Mouse (Mus musculus) cerebellum, adult 2 months (tissue): Measurements from ENCODE around the gene Rps6ka3. TPM values are rescaled to one million over a fixed set of nuclear protein-coding genes. Genes with fewer than 3 reads are reported as not detected.

Experiments
- DNase-seq, 2 experiments: peaks; one replicate each; pipeline ENCODE4 v3.0.0; 2021
- H3K27ac ChIP-seq: fragments of 200-500 bp; 2 replicates; pipeline ENCODE4 v1.5.1; 2012; ENCODE audit warnings: low read length, control low read depth, inconsistent platforms; ENCODE audit not compliant: insufficient read depth
- H3K27me3 ChIP-seq: fragments of 200-500 bp; 2 replicates; pipeline ENCODE4 v1.6.1; 2012; ENCODE audit warnings: inconsistent platforms, mild to moderate bottlenecking, low read length, moderate library complexity; ENCODE audit not compliant: control insufficient read depth, insufficient read depth
- H3K4me1 ChIP-seq: fragments of 200-500 bp; 2 replicates; pipeline ENCODE4 v1.6.1; 2011; ENCODE audit warnings: low read length; ENCODE audit not compliant: control insufficient read depth, insufficient read depth
- H3K4me3 ChIP-seq: fragments of 200-500 bp; replicated peaks from 2 replicates; pipeline ENCODE3; 2011; ENCODE audit warnings: mild to moderate bottlenecking, low read depth, low read length, control low read depth; ENCODE audit not compliant: insufficient read depth
- CTCF ChIP-seq: fragments of 200-500 bp; IDR thresholded peaks from 2 replicates; pipeline ENCODE4 v1.5.1; 2011; ENCODE audit warnings: low read depth, mild to moderate bottlenecking, control low read depth, low read length, moderate library complexity, borderline replicate concordance; ENCODE audit not compliant: insufficient read depth
- POLR2A ChIP-seq: fragments of 200-500 bp; IDR thresholded peaks from 2 replicates; pipeline ENCODE4 v1.6.1; 2011; ENCODE audit warnings: low read length, control low read depth, borderline replicate concordance; ENCODE audit not compliant: insufficient read depth
- WGBS: fragments of 180-500 bp; shearing (Covaris S2); methylation state at CpG from one replicate; pipeline ENCODE4 v1.1.7; 2018; 5-methylcytosine and 5-hydroxymethylcytosine counted together
- polyA plus RNA-seq: library from polyadenylated mRNA; depleted of rRNA; stranded (reverse); fragments of >200 nt; gene quantifications from 2 replicates; pipeline ENCODE4 v1.2.3, GENCODE M21; 2012

The Rps6ka3 gene
- polyA plus RNA-seq, 1 experiment = 20.6 TPM

DNA sequence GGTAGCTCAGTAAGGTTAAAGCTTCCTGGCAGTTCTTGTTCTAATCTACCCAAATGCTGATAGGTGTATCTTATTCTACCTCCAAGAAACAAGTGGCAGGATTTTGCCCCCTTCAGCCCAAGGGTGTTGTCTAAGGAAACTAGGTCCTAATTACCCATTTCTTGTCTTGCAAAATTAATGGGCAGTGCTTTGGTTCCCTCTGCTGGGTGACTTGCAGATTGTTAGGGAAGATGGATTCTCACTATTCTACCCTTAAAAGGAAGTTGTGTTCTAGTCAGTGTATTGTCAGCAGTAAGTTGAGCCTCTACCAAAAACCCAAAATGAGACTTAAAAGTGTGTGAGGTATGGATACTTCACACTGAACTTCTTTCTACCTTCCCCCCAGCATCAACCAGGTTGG is 59.0 kb downstream of the Rps6ka3 start:
- no peak overlapping the region for H3K4me3 ChIP-seq
- no peaks in the 10 kb centered on the region for H3K27me3 ChIP-seq
- H3K27ac ChIP-seq = no peak overlapping the region
- TF ChIP-seq POLR2A (no peak), CTCF (peak; percentile 11; the same call in 1 of the 2 replicates)
- peak in 1 of 2 experiments; percentile 41 for DNase-seq
- no peaks in the 10 kb centered on the region for H3K4me1 ChIP-seq

DNA sequence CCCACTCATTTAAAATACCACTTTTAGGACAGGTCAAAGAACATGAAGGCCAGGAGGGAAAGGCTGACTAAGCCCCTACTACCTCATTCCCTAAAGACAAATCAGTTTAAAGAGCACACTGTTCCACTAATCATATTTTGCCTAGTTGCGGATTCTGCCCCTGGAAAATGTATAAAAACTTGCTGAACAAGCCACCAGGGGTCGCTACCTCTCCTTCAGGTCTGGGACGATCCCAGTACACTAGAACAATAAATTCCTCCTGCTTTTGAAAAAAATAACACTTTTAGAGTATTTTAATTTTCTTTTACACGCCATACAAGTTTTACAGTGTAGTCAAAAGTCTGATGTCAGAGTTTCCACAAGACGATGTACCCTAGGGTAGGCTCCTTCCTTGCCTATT is 76.7 kb downstream of the Rps6ka3 start:
- Histone ChIP-seq H3K4me3 (no peak overlapping the region), H3K4me1 (no peaks in the 10 kb centered on the region), H3K27me3 (no peaks in the 10 kb centered on the region), H3K27ac (no peak overlapping the region)
- no peak for DNase-seq
- WGBS = 74% methylated on average over 5 of the region's 5 CpGs
- TF ChIP-seq CTCF = no peak
- no peak for TF ChIP-seq POLR2A

DNA sequence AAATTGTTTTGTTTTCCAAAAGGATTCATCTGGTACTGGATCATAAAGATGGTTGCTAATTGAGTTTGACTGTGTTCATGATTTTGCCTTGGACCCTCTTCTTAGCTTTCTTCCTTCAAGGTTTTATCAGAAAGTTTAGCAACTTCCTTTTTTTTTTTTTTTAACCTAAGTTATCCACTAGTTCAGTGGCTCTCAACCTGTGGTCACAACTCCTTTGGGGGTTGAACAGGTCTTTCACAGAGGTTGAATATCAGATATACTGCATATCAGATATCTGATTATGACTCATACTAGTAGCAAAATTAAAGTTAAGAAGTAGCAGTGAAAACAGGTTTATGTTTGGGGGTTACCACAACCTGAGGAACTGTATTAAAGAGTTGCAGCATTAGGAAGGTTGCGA is 85.8 kb downstream of the Rps6ka3 start:
- no peak for DNase-seq
- 96% methylated on average over 1 of the region's 1 CpGs for WGBS
- Histone ChIP-seq H3K4me1 (no peaks in the 10 kb centered on the region), H3K27ac (no peak overlapping the region), H3K4me3 (no peak overlapping the region), H3K27me3 (no peaks in the 10 kb centered on the region)
- no peak for TF ChIP-seq CTCF
- no peak for TF ChIP-seq POLR2A

DNA sequence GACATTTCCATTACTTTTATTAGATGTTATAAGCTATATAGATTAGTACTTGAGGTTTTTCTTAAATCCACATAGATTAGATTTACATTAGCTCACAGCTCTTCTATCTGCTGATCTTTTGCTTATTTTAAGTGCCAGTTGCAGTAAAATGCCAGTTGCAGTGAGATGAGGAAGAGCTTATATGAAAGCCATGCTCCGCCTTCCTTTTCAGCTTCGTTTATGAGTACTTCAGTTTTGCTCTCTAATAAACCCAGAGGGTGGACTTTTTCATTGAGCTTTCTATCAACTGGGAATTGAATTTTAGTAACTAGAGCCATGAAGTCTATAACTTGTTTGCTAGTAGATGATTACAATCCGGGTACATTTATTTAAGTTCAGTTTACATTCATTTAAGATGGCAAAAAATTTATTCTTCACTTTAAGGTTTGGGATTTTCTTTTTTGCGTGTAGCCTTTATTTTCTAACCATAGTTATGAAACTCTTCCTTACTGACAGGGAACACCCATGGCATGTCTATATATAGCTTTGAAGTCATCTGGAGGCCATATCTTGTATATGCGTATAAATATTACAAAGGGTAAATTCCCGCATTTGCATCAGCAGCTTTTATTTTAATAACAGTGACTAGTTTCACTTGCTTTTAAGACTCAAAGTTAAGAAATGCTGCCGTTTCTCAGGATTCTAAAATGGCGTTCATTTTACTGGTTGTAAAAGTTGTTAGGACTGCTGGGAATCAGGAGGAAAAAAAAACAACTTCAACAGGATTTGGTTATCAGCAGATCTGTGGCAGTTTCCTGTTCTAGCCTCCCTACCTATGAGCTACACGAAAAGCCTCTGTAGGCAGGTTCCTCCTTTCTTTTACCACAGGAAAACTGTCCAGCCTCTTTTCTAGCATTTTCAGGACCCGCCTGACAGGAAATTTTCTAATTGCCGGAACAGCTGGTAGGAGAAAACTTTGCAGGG is 92.5 kb downstream of the Rps6ka3 start:
- Histone ChIP-seq H3K4me1 (no peaks in the 10 kb centered on the region), H3K27me3 (no peaks in the 10 kb centered on the region), H3K27ac (no peak overlapping the region), H3K4me3 (no peak overlapping the region)
- 89% methylated on average over 11 of the region's 11 CpGs for WGBS
- TF ChIP-seq CTCF (no peak), POLR2A (no peak)
- no peak for DNase-seq

DNA sequence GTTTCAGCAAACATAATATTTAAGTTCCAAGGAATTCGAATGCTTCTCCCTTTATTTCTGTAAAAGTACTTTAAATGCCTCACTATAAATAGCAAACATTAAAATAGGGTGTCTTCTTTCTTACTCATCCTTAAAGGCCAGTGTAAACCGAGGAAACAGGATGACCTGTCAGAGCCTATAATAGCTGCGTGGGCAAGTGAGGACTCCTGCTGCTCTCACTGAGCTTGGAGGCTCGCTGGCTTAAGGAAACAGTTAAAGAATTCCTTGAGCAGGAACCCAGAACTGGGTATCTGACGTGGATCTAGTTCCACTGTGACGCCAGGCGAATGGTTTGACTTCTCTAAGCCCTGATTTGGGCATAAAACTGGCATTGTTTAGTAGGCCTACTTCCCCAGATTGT is 105.2 kb downstream of the Rps6ka3 start:
- no peak for TF ChIP-seq CTCF
- no peak for TF ChIP-seq POLR2A
- Histone ChIP-seq H3K27me3 (no peaks in the 10 kb centered on the region), H3K27ac (no peak overlapping the region), H3K4me3 (no peak overlapping the region), H3K4me1 (no peaks in the 10 kb centered on the region)
- WGBS = 45% methylated on average over 7 of the region's 7 CpGs
- DNase-seq = peak in 1 of 2 experiments; percentile 11

DNA sequence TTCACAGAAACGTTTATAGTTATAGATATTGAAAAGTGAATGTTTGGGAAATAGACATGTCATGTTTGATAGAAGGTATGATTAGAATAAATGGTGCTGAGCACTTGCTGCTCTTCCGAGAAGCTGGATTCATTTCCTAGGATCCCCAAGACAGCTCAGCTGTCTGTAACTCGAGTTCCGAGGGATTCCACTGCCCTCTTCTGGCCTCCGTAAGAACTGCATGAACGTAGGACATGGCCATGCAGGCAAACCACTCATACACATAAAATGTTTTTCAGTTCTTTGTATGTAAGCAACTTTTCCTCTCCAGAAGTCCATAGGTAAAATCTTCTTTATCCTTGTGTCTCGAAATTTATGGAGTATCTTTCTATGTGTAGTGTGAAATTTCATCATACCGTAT is 111.2 kb downstream of the Rps6ka3 start:
- WGBS = 17% methylated on average over 8 of the region's 8 CpGs
- no peak for TF ChIP-seq POLR2A
- peak; percentile 68 for TF ChIP-seq CTCF
- Histone ChIP-seq H3K4me1 (no peaks in the 10 kb centered on the region), H3K27me3 (no peaks in the 10 kb centered on the region), H3K4me3 (no peak overlapping the region), H3K27ac (no peak overlapping the region)
- peak; percentile 57 to 73 for DNase-seq

DNA sequence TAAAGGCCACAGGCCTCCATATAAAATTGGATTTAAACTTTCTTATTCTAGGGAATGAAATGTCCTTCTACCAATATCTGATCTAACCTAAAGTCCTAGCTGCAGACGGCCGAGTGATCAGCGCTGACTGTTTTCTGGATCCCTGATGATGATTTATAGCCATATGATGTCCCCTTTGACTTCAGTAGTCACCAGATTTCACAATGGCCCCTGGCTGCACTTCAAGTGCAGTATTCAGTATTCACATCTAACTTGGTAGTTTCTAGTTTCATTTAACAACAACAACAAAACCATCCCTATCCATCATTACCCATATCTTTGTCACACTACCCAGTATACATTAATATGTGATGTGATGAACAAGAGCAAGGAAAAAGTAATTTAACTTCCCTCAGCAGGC is 154.4 kb downstream of the Rps6ka3 start:
- H3K27ac ChIP-seq = no peak overlapping the region
- no peak overlapping the region for H3K4me3 ChIP-seq
- no peaks in the 10 kb centered on the region for H3K4me1 ChIP-seq
- no peak for DNase-seq
- H3K27me3 ChIP-seq = no peaks in the 10 kb centered on the region
- TF ChIP-seq CTCF (no peak), POLR2A (no peak)
- WGBS = 92% methylated on average over 3 of the region's 3 CpGs
